Mouse (Mus musculus): Measurements from ENCODE around the gene Olfr434. TPM values are rescaled to one million over a fixed set of nuclear protein-coding genes. Genes with fewer than 3 reads are reported as not detected.

Gene Olfr434
- not detected for polyA plus RNA-seq (2014; fragmentation: Illumina TruSeq; extraction: RNeasy Lipid Tissue Mini Kit (QIAGEN cat#74804); ENCODE audit: insufficient read depth, low read depth, low replicate concordance)

GRCm38 (mm10) chr6:43212873-43213272 lies at the start of gene Olfr434:
TSS of gene Olfr434 (plus strand) at chr6:43213021.

GRCm38 (mm10) chr6:43171840-43172239 lies 41.0 kb upstream of the Olfr434 start, which contains the start of gene Olfr13:
TSS of gene Olfr13 (plus strand) at chr6:43172140.

GRCm38 (mm10) chr6:43196781-43197180 lies 16.0 kb upstream of the Olfr434 start, which contains the start of gene Olfr435:
TSS of gene Olfr435 (plus strand) at chr6:43197146.

GRCm38 (mm10) chr6:43231255-43231654 lies 18.4 kb downstream of the Olfr434 start, which contains the start of gene Olfr47:
TSS of gene Olfr47 (plus strand) at chr6:43231529.

GRCm38 (mm10) chr6:43265363-43266041 lies 52.7 kb downstream of the Olfr434 start, which contains the start of gene Arhgef5:
TSS of gene Arhgef5 (plus strand) at chr6:43265582.

Other genes starting within 250 kb of the Olfr434 start
- gene Olfr441, start 106.7 kb upstream of the Olfr434 start, polyA plus RNA-seq (2014; fragmentation: Illumina TruSeq; extraction: RNeasy Lipid Tissue Mini Kit (QIAGEN cat#74804); ENCODE audit: insufficient read depth, low read depth, low replicate concordance): not detected
- not detected for gene Olfr237-ps1, start 66.5 kb upstream of the Olfr434 start, polyA plus RNA-seq (2014; fragmentation: Illumina TruSeq; extraction: RNeasy Lipid Tissue Mini Kit (QIAGEN cat#74804); ENCODE audit: insufficient read depth, low read depth, low replicate concordance)
- not detected for gene Olfr437, start 49.7 kb upstream of the Olfr434 start, polyA plus RNA-seq (2014; fragmentation: Illumina TruSeq; extraction: RNeasy Lipid Tissue Mini Kit (QIAGEN cat#74804); ENCODE audit: insufficient read depth, low read depth, low replicate concordance)
- gene Olfr13, start 40.9 kb upstream of the Olfr434 start, polyA plus RNA-seq (2014; fragmentation: Illumina TruSeq; extraction: RNeasy Lipid Tissue Mini Kit (QIAGEN cat#74804); ENCODE audit: insufficient read depth, low read depth, low replicate concordance): not detected
- not detected for gene Olfr435, start 15.9 kb upstream of the Olfr434 start, polyA plus RNA-seq (2014; fragmentation: Illumina TruSeq; extraction: RNeasy Lipid Tissue Mini Kit (QIAGEN cat#74804); ENCODE audit: insufficient read depth, low read depth, low replicate concordance)
- not detected for gene Olfr47, start 18.5 kb downstream of the Olfr434 start, polyA plus RNA-seq (2014; fragmentation: Illumina TruSeq; extraction: RNeasy Lipid Tissue Mini Kit (QIAGEN cat#74804); ENCODE audit: insufficient read depth, low read depth, low replicate concordance)
- 17.6 TPM for gene Arhgef5, start 52.6 kb downstream of the Olfr434 start, polyA plus RNA-seq (2014; fragmentation: Illumina TruSeq; extraction: RNeasy Lipid Tissue Mini Kit (QIAGEN cat#74804); ENCODE audit: insufficient read depth, low read depth, low replicate concordance)
- not detected for gene Nobox, start 96.5 kb downstream of the Olfr434 start, polyA plus RNA-seq (2014; fragmentation: Illumina TruSeq; extraction: RNeasy Lipid Tissue Mini Kit (QIAGEN cat#74804); ENCODE audit: insufficient read depth, low read depth, low replicate concordance)

All from lung, adult 10 weeks (tissue).